15 mouse cellular contexts compared by ENCODE assay signal in genomic region chr7:127390306-127390705, GRCm38 (mm10).
"Had no signal": no experiment of that assay in that cellular context is flagged by ENCODE, and none has a peak within 500 bp of the region (broad histone marks: within the 10 kb centered on the region; RNA-seq: fewer than 3 reads in every experiment).

No protein-coding gene starts in this region.

- H3K9me3 ChIP-seq: neural tube, embryonic 12.5 days; neural tube, embryonic 13.5 days; neural tube, embryonic 15.5 days; stomach, embryonic 15.5 days had no signal

- H3K4me2 ChIP-seq: neural tube, embryonic 12.5 days; neural tube, embryonic 13.5 days; neural tube, embryonic 15.5 days; stomach, embryonic 15.5 days had no signal

- H3K27ac ChIP-seq: neural tube, embryonic 12.5 days; neural tube, embryonic 13.5 days; neural tube, embryonic 15.5 days; stomach, embryonic 15.5 days; stomach, postnatal 0 days had no signal

- H3K27me3 ChIP-seq: neural tube, embryonic 12.5 days; neural tube, embryonic 13.5 days; neural tube, embryonic 15.5 days; stomach, embryonic 15.5 days had no signal

- H3K36me3 ChIP-seq: neural tube, embryonic 15.5 days had no signal

- H3K9ac ChIP-seq: neural tube, embryonic 12.5 days; neural tube, embryonic 13.5 days; neural tube, embryonic 15.5 days; stomach, embryonic 15.5 days had no signal

- H3K4me3 ChIP-seq: neural tube, embryonic 12.5 days; neural tube, embryonic 13.5 days; neural tube, embryonic 15.5 days; stomach, embryonic 15.5 days had no signal

- DNase-seq: retina, postnatal 1 day; right cerebral cortex, postnatal 25 days; right cerebral cortex, postnatal 4 days; spleen, adult 18-20 months; thymus, adult 18-20 months; thymus, adult 2 months; thymus, postnatal 14 days; thymus, postnatal 25 days; thymus, postnatal 36 days; thymus, postnatal 4 days had no signal
